In genomic region chr10:54026738-54027427, GRCm38 (mm10) we compare ENCODE assay signal across 18 mouse cellular contexts. TPM values are rescaled to one million over a fixed set of nuclear protein-coding genes. Genes with fewer than 3 reads are reported as not detected.
DNase-seq lines count a peak whose midpoint lies in the region; ATAC-seq and TF ChIP-seq lines count a peak whose summit lies in the region.
"Had no signal": no experiment of that assay in that cellular context is flagged by ENCODE, and none has a peak within 500 bp of the region (broad histone marks: within the 10 kb centered on the region; RNA-seq: fewer than 3 reads in every experiment).

No protein-coding gene starts in this region.

- no peak for DNase-seq in heart, adult 2 months
- no peak for DNase-seq in heart, postnatal 14 days
- no peak for DNase-seq in liver, embryonic 14.5 days (ENCODE audit: low read depth in 3 of 3, low spot score in 3 of 3)
- no peak for DNase-seq in gastrocnemius, postnatal 14 days
- DNase-seq: B cell, adult 2 months; cerebellum, adult 9-11 months; gastrocnemius, postnatal 36 days; kidney, adult 18-20 months; kidney, postnatal 25 days; lung, postnatal 10 days; spleen, adult 18-20 months; thymus, postnatal 14 days had no signal

- no peak for TF ChIP-seq POLR2A in heart, adult 2 months (IDR thresholded peaks at IDR 0.05; ENCODE audit: insufficient read depth, low read depth, low read length)

- H3K36me3 ChIP-seq in heart, adult 2 months (ENCODE audit: control insufficient read depth, insufficient read depth, low read length) = peaks cover 15% of the 10 kb centered on the region
- H3K36me3 ChIP-seq in megakaryocyte, embryonic 14.5 days (replicated peaks; ENCODE audit: low read length) = peaks cover 81% of the 10 kb centered on the region
- H3K36me3 ChIP-seq in liver, embryonic 14.5 days (replicated peaks; ENCODE audit: control insufficient read depth, insufficient read depth, low read depth) = peaks cover 22% of the 10 kb centered on the region
- H3K36me3 ChIP-seq in neural tube, embryonic 15.5 days = no peaks in the 10 kb centered on the region
- H3K36me3 ChIP-seq: G1E; hindbrain, embryonic 15.5 days had no signal

- H3K79me2 ChIP-seq in heart, adult 2 months (replicated peaks; ENCODE audit: control insufficient read depth, insufficient read depth, low read length) = peaks cover 2% of the 10 kb centered on the region; the same call in 1 of the 2 replicates

- H3K4me3 ChIP-seq in heart, adult 2 months = no peak overlapping the region
- peak overlapping the region; percentile 59 for H3K4me3 ChIP-seq in megakaryocyte, embryonic 14.5 days (replicated peaks)
- H3K4me3 ChIP-seq in liver, embryonic 14.5 days (ENCODE audit: insufficient read depth in 1 of 2, low read depth in 2 of 2, low read length in 2 of 2) = no peak overlapping the region
- no peak overlapping the region for H3K4me3 ChIP-seq in neural tube, embryonic 15.5 days (replicated peaks)
- H3K4me3 ChIP-seq: hindbrain, embryonic 15.5 days; limb, embryonic 15.5 days had no signal

- no peak overlapping the region for H3K4me2 ChIP-seq in liver, embryonic 14.5 days (ENCODE audit: low read depth)
- no peak overlapping the region for H3K4me2 ChIP-seq in neural tube, embryonic 15.5 days
- H3K4me2 ChIP-seq: hindbrain, embryonic 15.5 days; limb, embryonic 15.5 days had no signal

- peaks cover 6% of the 10 kb centered on the region for H3K4me1 ChIP-seq in heart, adult 2 months (ENCODE audit: control insufficient read depth, insufficient read depth, low read length)
- peaks cover 63% of the 10 kb centered on the region for H3K4me1 ChIP-seq in megakaryocyte, embryonic 14.5 days
- peaks cover 5 to 19% of the 10 kb centered on the region in 2 experiments for H3K4me1 ChIP-seq in liver, embryonic 14.5 days (replicated peaks; ENCODE audit: control insufficient read depth in 2 of 2, insufficient read depth in 2 of 2, low read length in 1 of 2)
- H3K4me1 ChIP-seq in neural tube, embryonic 15.5 days = no peaks in the 10 kb centered on the region
- H3K4me1 ChIP-seq: hindbrain, embryonic 15.5 days; limb, embryonic 15.5 days had no signal

- H3K27ac ChIP-seq in heart, adult 2 months = peak overlapping the region; percentile 82
- no peak overlapping the region for H3K27ac ChIP-seq in liver, embryonic 14.5 days
- H3K27ac ChIP-seq in neural tube, embryonic 15.5 days (replicated peaks) = no peak overlapping the region
- H3K27ac ChIP-seq: hindbrain, embryonic 15.5 days; limb, embryonic 15.5 days had no signal

- no peak overlapping the region for H3K9ac ChIP-seq in heart, adult 2 months (ENCODE audit: low read depth, low read length)
- 0 out of 2 replicates have a peak overlapping the region, but pooled peaks have one; percentile 13 for H3K9ac ChIP-seq in liver, embryonic 14.5 days (replicated peaks)
- no peak overlapping the region for H3K9ac ChIP-seq in neural tube, embryonic 15.5 days (replicated peaks)
- H3K9ac ChIP-seq: hindbrain, embryonic 15.5 days; limb, embryonic 15.5 days had no signal

- WGBS in heart, adult 2 months = 50% methylated on average over 5 of the region's 5 CpGs
- WGBS in liver, embryonic 14.5 days (ENCODE audit: insufficient replicate concordance) = 83% methylated on average over 5 of the region's 5 CpGs
- WGBS in neural tube, embryonic 15.5 days = 90% methylated on average over 5 of the region's 5 CpGs

- no peak for TF ChIP-seq EP300 in heart, adult 2 months (IDR thresholded peaks at IDR 0.05; ENCODE audit: insufficient read depth, low read depth, low read length)
- no peak for TF ChIP-seq EP300 in liver, embryonic 14.5 days (IDR thresholded peaks at IDR 0.05; ENCODE audit: low read depth)

- no peaks in the 10 kb centered on the region for H3K9me3 ChIP-seq in megakaryocyte, embryonic 14.5 days
- no peaks in the 10 kb centered on the region for H3K9me3 ChIP-seq in liver, embryonic 14.5 days (ENCODE audit: control insufficient read depth, low read length)
- H3K9me3 ChIP-seq in neural tube, embryonic 15.5 days (replicated peaks) = no peaks in the 10 kb centered on the region
- H3K9me3 ChIP-seq: G1E; hindbrain, embryonic 15.5 days; limb, embryonic 15.5 days had no signal

- no peaks in the 10 kb centered on the region for H3K27me3 ChIP-seq in heart, adult 2 months (ENCODE audit: control insufficient read depth, insufficient read depth, low read length)
- no peaks in the 10 kb centered on the region for H3K27me3 ChIP-seq in megakaryocyte, embryonic 14.5 days (replicated peaks)
- no peaks in the 10 kb centered on the region for H3K27me3 ChIP-seq in liver, embryonic 14.5 days (ENCODE audit: control insufficient read depth, insufficient read depth, low read length)
- no peaks in the 10 kb centered on the region for H3K27me3 ChIP-seq in neural tube, embryonic 15.5 days (replicated peaks)
- H3K27me3 ChIP-seq: hindbrain, embryonic 15.5 days; limb, embryonic 15.5 days had no signal

- no peak for ATAC-seq in megakaryocyte, adult 5-6 weeks (ENCODE audit: poor library complexity, severe bottlenecking)
- ATAC-seq in liver, embryonic 14.5 days (ENCODE audit: insufficient read depth) = peak; percentile 35; the same call in 1 of the 2 replicates
- no peak for ATAC-seq in neural tube, embryonic 15.5 days (ENCODE audit: low FRiP score)

- TF ChIP-seq CTCF in heart, adult 2 months (IDR thresholded peaks at IDR 0.05) = no peak
- TF ChIP-seq CTCF in liver, embryonic 14.5 days (IDR thresholded peaks at IDR 0.05; ENCODE audit: low read depth) = no peak

- intact Hi-C loops in heart, adult 2 months (cut with DNase I) = no loop called here
- intact Hi-C loops in heart, postnatal 14 days (cut with DNase I) = no loop called here
- intact Hi-C loops in gastrocnemius, postnatal 14 days (cut with DNase I; ENCODE audit: low total_unique reads) = no loop called here

RNA-seq across cellular contexts. Expression of gene Man1a, which starts 49.5 kb away (rescaled TPM):
- 10 to 100 TPM; 40.1 to 43.2 TPM for total RNA-seq in heart, adult 2 months (2021)
- 6.9 and 14.6 TPM in 2 replicates for polyA plus RNA-seq in heart, adult 2 months (2012; rRNA removed)
- 10 to 100 TPM; 32.1 to 36.6 TPM for total RNA-seq in heart, postnatal 14 days (2021)
- 17.7 and 37.5 TPM in 2 replicates for polyA plus RNA-seq in megakaryocyte, embryonic 14.5 days (2012; ENCODE audit: insufficient read depth, low replicate concordance)
- total RNA-seq in megakaryocyte, adult 5-6 weeks (2015) = 60.6 and 67.8 TPM in 2 replicates
- total RNA-seq in megakaryocyte, adult 5-6 weeks (2017) = 49.5 and 51.2 TPM in 2 replicates
- 9.5 and 12.4 TPM in 2 replicates for polyA plus RNA-seq in liver, embryonic 14.5 days (2012; rRNA removed)
- polyA plus RNA-seq in liver, embryonic 14.5 days (2014; fragmentation: Nextera tagmentation; extraction: Ambion mirVana) = 11.5 and 12.4 TPM in 2 replicates
- 5.3 TPM in 2 replicates for polyA plus RNA-seq in neural tube, embryonic 15.5 days (2015; fragmentation: Nextera tagmentation; extraction: Ambion mirVana)
- 10 to 100 TPM; 15.4 to 18.1 TPM for total RNA-seq in gastrocnemius, postnatal 14 days (2021)
